Mouse (Mus musculus): Measurements from ENCODE around the gene Tbc1d4.
"Not testable (repeated sequence)": the region's sequence is repeated elsewhere in the genome, so short reads cannot be mapped to it uniquely, and the experiment has no call there.

Tbc1d4 gene

GRCm38 (mm10) chr14:101595301-101596080, 13.5 kb downstream of the Tbc1d4 start:
- DNase-seq: peak in 1 of 2 experiments; percentile 12

- DNase-seq: no peak
Observed at GRCm38 (mm10) chr14:101594001-101594400, 15.0 kb downstream of the Tbc1d4 start.

GRCm38 (mm10) chr14:101593340-101593739, 15.7 kb downstream of the Tbc1d4 start:
- no peak for DNase-seq

- DNase-seq: no peak
Observed at GRCm38 (mm10) chr14:101591101-101591500, 17.9 kb downstream of the Tbc1d4 start.

GRCm38 (mm10) chr14:101588209-101588991, 20.6 kb downstream of the Tbc1d4 start:
- DNase-seq: not testable (repeated sequence)

- not testable (repeated sequence) for DNase-seq
Observed at GRCm38 (mm10) chr14:101587366-101588040, 21.5 kb downstream of the Tbc1d4 start.

GRCm38 (mm10) chr14:101586096-101586495, 22.9 kb downstream of the Tbc1d4 start:
- DNase-seq: peak; percentile 28 to 44

- no peak for DNase-seq
Observed at GRCm38 (mm10) chr14:101575651-101576050, 33.3 kb downstream of the Tbc1d4 start.

- no peak for DNase-seq
Observed at GRCm38 (mm10) chr14:101574536-101574935, 34.5 kb downstream of the Tbc1d4 start.

GRCm38 (mm10) chr14:101573107-101573614, 35.8 kb downstream of the Tbc1d4 start:
- DNase-seq: no peak

GRCm38 (mm10) chr14:101568828-101569227, 40.2 kb downstream of the Tbc1d4 start:
- DNase-seq: peak in 1 of 2 experiments; percentile 11

GRCm38 (mm10) chr14:101566717-101567116, 42.3 kb downstream of the Tbc1d4 start:
- DNase-seq: no peak

GRCm38 (mm10) chr14:101565661-101566060, 43.3 kb downstream of the Tbc1d4 start:
- no peak for DNase-seq

- DNase-seq: no peak
Observed at GRCm38 (mm10) chr14:101561251-101561701, 47.7 kb downstream of the Tbc1d4 start.

GRCm38 (mm10) chr14:101559446-101559845, 49.5 kb downstream of the Tbc1d4 start:
- DNase-seq: no peak

- DNase-seq: no peak
Observed at GRCm38 (mm10) chr14:101548885-101549573, 60.0 kb downstream of the Tbc1d4 start.

- no peak for DNase-seq
Observed at GRCm38 (mm10) chr14:101541863-101542262, 67.1 kb downstream of the Tbc1d4 start.

GRCm38 (mm10) chr14:101541141-101541540, 67.8 kb downstream of the Tbc1d4 start:
- DNase-seq: no peak

GRCm38 (mm10) chr14:101540466-101540865, 68.5 kb downstream of the Tbc1d4 start:
- DNase-seq: no peak

GRCm38 (mm10) chr14:101537906-101538305, 71.1 kb downstream of the Tbc1d4 start:
- DNase-seq: peak in 1 of 2 experiments; percentile 31

GRCm38 (mm10) chr14:101537413-101537812, 71.6 kb downstream of the Tbc1d4 start:
- no peak for DNase-seq

- DNase-seq: no peak
Observed at GRCm38 (mm10) chr14:101532090-101532695, 76.8 kb downstream of the Tbc1d4 start.
